Mouse (Mus musculus): Measurements from ENCODE around the gene Pip4k2b. TPM values are rescaled to one million over a fixed set of nuclear protein-coding genes. Genes with fewer than 3 reads are reported as not detected.

The Pip4k2b gene
- total and polyA plus RNA-seq, 3 experiments: 23.3 to 44.0 (median 30.8) TPM

- peak; percentile 65 for DNase-seq (ENCODE audit: extremely low read depth)
- TF ChIP-seq SMC3 (IDR thresholded peaks at IDR 0.05; ENCODE audit: low read depth, low read length) (peak; percentile 96), CHD2 (IDR thresholded peaks at IDR 0.05; ENCODE audit: low read length) (no peak), KAT2A (IDR thresholded peaks at IDR 0.05; ENCODE audit: insufficient replicate concordance, low read length) (no peak), NRF1 (IDR thresholded peaks at IDR 0.05; ENCODE audit: low read depth, low read length) (no peak), MAZ (IDR thresholded peaks at IDR 0.05; ENCODE audit: low read depth, low read length) (peak; percentile 86), POLR2AphosphoS2 (IDR thresholded peaks at IDR 0.05; ENCODE audit: low read depth, low read length) (0 out of 2 replicates have a peak, but pooled peaks have one; percentile 55), CTCF (conservative IDR thresholded peaks at IDR 0.05 in 1 of 2, IDR thresholded peaks at IDR 0.05 in 1 of 2; ENCODE audit: low read depth in 2 of 2, low read length in 2 of 2) (peak; percentile 61 to 98), USF1 (IDR thresholded peaks at IDR 0.05; ENCODE audit: low read depth, low read length) (no peak), E2F4 (IDR thresholded peaks at IDR 0.05; ENCODE audit: insufficient replicate concordance, low read depth, low read length) (no peak), TCF12 (IDR thresholded peaks at IDR 0.05; ENCODE audit: low read depth, low read length) (no peak), CHD1 (IDR thresholded peaks at IDR 0.05; ENCODE audit: low read depth, low read length) (no peak), MAFK (IDR thresholded peaks at IDR 0.05; ENCODE audit: insufficient replicate concordance, low read length) (no peak), IRF4 (IDR thresholded peaks at IDR 0.05; ENCODE audit: low read depth, low read length) (0 out of 2 replicates have a peak, but pooled peaks have one; percentile 19), RAD21 (IDR thresholded peaks at IDR 0.05; ENCODE audit: low read depth, low read length) (peak; percentile 93), NELFE (IDR thresholded peaks at IDR 0.05; ENCODE audit: low read depth, low read length) (no peak), MXI1 (IDR thresholded peaks at IDR 0.05; ENCODE audit: low read depth, low read length) (no peak), ZC3H11A (IDR thresholded peaks at IDR 0.05; ENCODE audit: low read depth, low read length) (peak; percentile 76), BHLHE40 (IDR thresholded peaks at IDR 0.05; ENCODE audit: low read depth, low read length) (no peak)
- no peaks in the 10 kb centered on the region for H3K27me3 ChIP-seq (replicated peaks)
- H3K9ac ChIP-seq (ENCODE audit: insufficient read depth, low read depth): no peak overlapping the region
- H3K36me3 ChIP-seq (replicated peaks in 1 of 2; ENCODE audit: control insufficient read depth in 1 of 2, insufficient read depth in 1 of 2, low read length in 1 of 2): peaks cover 46 to 66% of the 10 kb centered on the region in 2 experiments
- no peak overlapping the region for H3K4me2 ChIP-seq (ENCODE audit: insufficient read depth, low read depth, poor library complexity, severe bottlenecking)
- H3K79me2 ChIP-seq (replicated peaks; ENCODE audit: control insufficient read depth, extremely low read depth, insufficient read depth, poor library complexity, severe bottlenecking): peaks cover 6% of the 10 kb centered on the region; the same call in 1 of the 2 replicates
- H3K4me1 ChIP-seq (ENCODE audit: control insufficient read depth in 1 of 2, insufficient read depth in 2 of 2): peaks cover 17 to 37% of the 10 kb centered on the region in 2 experiments
- H3K4me3 ChIP-seq (replicated peaks in 1 of 3; ENCODE audit: low read depth in 2 of 3, low read length in 2 of 3, poor library complexity in 1 of 3): no peak overlapping the region
- in situ Hi-C loops (cut with MboI; ENCODE audit: low pct_ligation_motif_present, low pct_unique_long_range_greater_than_20kb, low sequenced_read_pairs): no loop called here
- no peaks in the 10 kb centered on the region for H3K9me3 ChIP-seq (replicated peaks; ENCODE audit: low read length)
- dilution Hi-C loops (cut with MboI; ENCODE audit: extremely low pct_ligation_motif_present, extremely low pct_unique_long_range_greater_than_20kb, low sequenced_read_pairs): no loop called here
- H3K27ac ChIP-seq (ENCODE audit: insufficient read depth, low read depth): no peak overlapping the region
Measured at GRCm38 (mm10) chr11:97689861-97690260, 54.6 kb downstream of the Pip4k2b start.

- H3K27ac ChIP-seq (ENCODE audit: insufficient read depth, low read depth): no peak overlapping the region; the same call in 1 of the 2 replicates
- in situ Hi-C loops (cut with MboI; ENCODE audit: low pct_ligation_motif_present, low pct_unique_long_range_greater_than_20kb, low sequenced_read_pairs) (no loop called here), dilution Hi-C loops (cut with MboI; ENCODE audit: extremely low pct_ligation_motif_present, extremely low pct_unique_long_range_greater_than_20kb, low sequenced_read_pairs) (no loop called here)
- peak overlapping the region; percentile 91 for H3K4me2 ChIP-seq (ENCODE audit: insufficient read depth, low read depth, poor library complexity, severe bottlenecking)
- peak; percentile 24 for DNase-seq (ENCODE audit: extremely low read depth)
- no peaks in the 10 kb centered on the region for H3K9me3 ChIP-seq (replicated peaks; ENCODE audit: low read length)
- H3K79me2 ChIP-seq (replicated peaks; ENCODE audit: control insufficient read depth, extremely low read depth, insufficient read depth, poor library complexity, severe bottlenecking): peaks cover 6% of the 10 kb centered on the region; the same call in 1 of the 2 replicates
- H3K4me1 ChIP-seq (ENCODE audit: control insufficient read depth in 1 of 2, insufficient read depth in 2 of 2): peaks cover 28 to 56% of the 10 kb centered on the region in 2 experiments
- H3K36me3 ChIP-seq (replicated peaks in 1 of 2; ENCODE audit: control insufficient read depth in 1 of 2, insufficient read depth in 1 of 2, low read length in 1 of 2): peaks cover 40 to 61% of the 10 kb centered on the region in 2 experiments
- TF ChIP-seq CHD2 (IDR thresholded peaks at IDR 0.05; ENCODE audit: low read length): 0 out of 2 replicates have a peak, but pooled peaks have one; percentile 0
- TF ChIP-seq ETS1 (conservative IDR thresholded peaks at IDR 0.05; ENCODE audit: low read depth, low read length): no peak
- TF ChIP-seq SIN3A (IDR thresholded peaks at IDR 0.05; ENCODE audit: low read length): 0 out of 2 replicates have a peak, but pooled peaks have one; percentile 17
- TF ChIP-seq IRF4 (IDR thresholded peaks at IDR 0.05; ENCODE audit: low read depth, low read length): no peak
- TF ChIP-seq JUN (IDR thresholded peaks at IDR 0.05; ENCODE audit: insufficient read depth, low read depth, low read length): no peak
- TF ChIP-seq UBTF (IDR thresholded peaks at IDR 0.05; ENCODE audit: low read depth, low read length): no peak
- TF ChIP-seq NRF1 (IDR thresholded peaks at IDR 0.05; ENCODE audit: low read depth, low read length): no peak
- H3K4me3 ChIP-seq (replicated peaks in 1 of 3; ENCODE audit: low read depth in 2 of 3, low read length in 2 of 3, poor library complexity in 1 of 3): peak overlapping the region; percentile 62 to 79 (median 68)
- peak overlapping the region; percentile 66 for H3K9ac ChIP-seq (ENCODE audit: insufficient read depth, low read depth)
- H3K27me3 ChIP-seq (replicated peaks): no peaks in the 10 kb centered on the region
Measured at GRCm38 (mm10) chr11:97687061-97687460, 57.4 kb downstream of the Pip4k2b start.
